Mouse (Mus musculus) heart, postnatal 4 days (tissue): ENCODE measurements at regions not wholly inside any gene's neighbourhood (a gene's known extent, or its start where the extent isn't known, plus 50 kb on each side); places are given as distances from the start of the nearest gene placed in this dataset.

Source experiments
- DNase-seq: peaks from one replicate; pipeline ENCODE4 v3.0.0; 2021

GRCm38 (mm10) chrX:70261360-70261759, 103.5 kb downstream of the Ids start:
- peak; percentile 7 for DNase-seq

GRCm38 (mm10) chrX:70216011-70216410, 148.9 kb downstream of the Ids start:
- DNase-seq = no peak

GRCm38 (mm10) chrX:70184427-70185090, 180.3 kb downstream of the Ids start:
- DNase-seq = no peak

- DNase-seq = no peak
These were observed 195.1 kb downstream of the Ids start for GRCm38 (mm10) chrX:70169737-70170136.

- peak; percentile 16 for DNase-seq
These were observed 203.9 kb downstream of the Ids start for GRCm38 (mm10) chrX:70161011-70161410.
